Mouse (Mus musculus) limb, embryonic 13.5 days (tissue): ENCODE measurements around the gene Eea1. TPM values are rescaled to one million over a fixed set of nuclear protein-coding genes. Genes with fewer than 3 reads are reported as not detected.
"Not testable (repeated sequence)": the region's sequence is repeated elsewhere in the genome, so short reads cannot be mapped to it uniquely, and the experiment has no call there.

Source experiments
- ATAC-seq: fragments of 200-750 bp; cut with Nextera tagmentation; 2 replicates; pipeline ENCODE4 v1.8.0; 2017; ENCODE audit warnings: low read depth, moderate number of reproducible peaks, moderate TSS enrichment; ENCODE audit not compliant: low FRiP score
- H3K27ac ChIP-seq: fragments of 300-500 bp; sonication (generic); 2 replicates; pipeline ENCODE4 v1.5.1; 2015; ENCODE audit warnings: inconsistent platforms, mild to moderate bottlenecking, moderate library complexity
- H3K27me3 ChIP-seq: fragments of 300-500 bp; sonication (generic); 2 replicates; pipeline ENCODE4 v1.6.1; 2015; ENCODE audit warnings: mild to moderate bottlenecking, inconsistent platforms
- H3K36me3 ChIP-seq: fragments of 300-500 bp; sonication (generic); 2 replicates; pipeline ENCODE4 v1.6.1; 2015; ENCODE audit warnings: inconsistent platforms, mild to moderate bottlenecking, moderate library complexity
- H3K4me1 ChIP-seq: fragments of 300-500 bp; sonication (generic); 2 replicates; pipeline ENCODE4 v1.6.1; 2015; ENCODE audit warnings: inconsistent platforms
- H3K4me2 ChIP-seq: fragments of 300-500 bp; sonication (generic); replicated peaks from 2 replicates; pipeline ENCODE4 v1.6.1; 2015; ENCODE audit warnings: inconsistent platforms, mild to moderate bottlenecking, moderate library complexity
- H3K4me3 ChIP-seq: fragments of 300-500 bp; sonication (generic); 2 replicates; pipeline ENCODE4 v1.5.1; 2015; ENCODE audit warnings: moderate library complexity, mild to moderate bottlenecking, inconsistent platforms
- H3K9ac ChIP-seq: fragments of 300-500 bp; sonication (generic); 2 replicates; pipeline ENCODE4 v1.6.1; 2015; ENCODE audit warnings: mild to moderate bottlenecking, inconsistent platforms
- H3K9me3 ChIP-seq: fragments of 300-500 bp; sonication (generic); 2 replicates; pipeline ENCODE4 v1.6.1; 2016; ENCODE audit warnings: inconsistent platforms
- WGBS: fragments of 180-500 bp; shearing (Covaris S2); methylation state at CpG from one replicate; pipeline ENCODE4 v1.1.7; 2015; 5-methylcytosine and 5-hydroxymethylcytosine counted together
- polyA plus RNA-seq: library from polyadenylated mRNA; unstranded; fragments of >200 nt; fragmentation: Nextera tagmentation; extraction: Ambion mirVana; gene quantifications from 2 replicates; pipeline ENCODE4 v1.2.1, GENCODE M21; 2015

The Eea1 gene
- polyA plus RNA-seq, 1 experiment from 2014 or later, result 17.6 TPM

DNA sequence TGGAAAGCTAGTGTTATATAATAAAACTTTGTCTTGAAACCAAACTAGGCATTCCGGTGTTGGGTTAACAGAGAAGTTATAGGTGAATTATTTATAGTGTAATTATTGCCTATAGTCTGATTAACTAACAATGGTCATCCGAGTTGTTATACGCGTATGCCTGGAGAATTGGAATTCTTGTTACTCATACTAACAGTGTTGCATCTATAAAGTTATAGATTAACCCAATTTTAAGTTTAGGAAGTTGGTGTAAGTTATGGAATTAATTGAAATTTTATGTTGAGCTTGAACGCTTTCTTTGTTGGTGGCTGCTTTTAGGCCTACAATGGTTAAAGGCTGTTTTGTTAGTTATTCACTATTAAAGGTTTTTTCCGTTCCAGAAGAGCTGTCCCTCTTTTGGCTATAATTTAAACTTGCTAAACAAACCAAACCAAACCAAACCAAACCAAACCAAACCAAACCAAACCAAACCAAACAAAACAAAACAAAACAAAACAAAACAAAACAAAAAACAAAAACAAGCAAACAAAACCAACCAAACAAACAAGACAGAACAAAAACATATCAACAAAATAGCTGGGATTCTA, 137.1 kb downstream of the Eea1 start:
- not testable (repeated sequence) for H3K27me3 ChIP-seq, H3K4me1 ChIP-seq, H3K27ac ChIP-seq, H3K36me3 ChIP-seq, H3K4me3 ChIP-seq, H3K4me2 ChIP-seq, H3K9me3 ChIP-seq, H3K9ac ChIP-seq
- peak; percentile 100 for ATAC-seq
- 79% methylated on average over 6 of the region's 6 CpGs for WGBS

DNA sequence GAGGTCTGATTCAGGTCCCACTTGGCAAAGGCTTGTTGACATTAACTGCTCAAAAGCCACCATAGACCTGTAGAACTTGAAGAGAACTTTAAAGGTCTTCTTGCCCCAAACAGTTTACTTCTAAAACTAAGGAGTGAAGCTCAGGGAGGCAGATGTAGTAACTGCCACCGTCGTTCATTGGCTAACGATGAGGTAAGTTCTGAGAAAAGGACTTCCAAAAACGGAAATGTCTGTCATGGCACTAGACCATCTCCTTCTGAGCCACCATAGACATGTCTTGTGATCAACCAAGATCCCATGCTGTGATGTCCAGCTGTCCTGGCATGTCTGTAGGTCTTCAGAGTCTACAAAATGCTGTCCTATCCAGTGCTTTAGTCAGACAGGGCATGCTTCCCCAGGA, 139.4 kb downstream of the Eea1 start:
- Histone ChIP-seq H3K36me3 (no peaks in the 10 kb centered on the region), H3K4me3 (no peak overlapping the region), H3K27ac (no peak overlapping the region), H3K27me3 (no peaks in the 10 kb centered on the region), H3K4me2 (no peak overlapping the region), H3K4me1 (peaks cover 8% of the 10 kb centered on the region), H3K9me3 (no peaks in the 10 kb centered on the region), H3K9ac (no peak overlapping the region)
- no peak for ATAC-seq
- WGBS, result 90% methylated on average over 4 of the region's 4 CpGs

DNA sequence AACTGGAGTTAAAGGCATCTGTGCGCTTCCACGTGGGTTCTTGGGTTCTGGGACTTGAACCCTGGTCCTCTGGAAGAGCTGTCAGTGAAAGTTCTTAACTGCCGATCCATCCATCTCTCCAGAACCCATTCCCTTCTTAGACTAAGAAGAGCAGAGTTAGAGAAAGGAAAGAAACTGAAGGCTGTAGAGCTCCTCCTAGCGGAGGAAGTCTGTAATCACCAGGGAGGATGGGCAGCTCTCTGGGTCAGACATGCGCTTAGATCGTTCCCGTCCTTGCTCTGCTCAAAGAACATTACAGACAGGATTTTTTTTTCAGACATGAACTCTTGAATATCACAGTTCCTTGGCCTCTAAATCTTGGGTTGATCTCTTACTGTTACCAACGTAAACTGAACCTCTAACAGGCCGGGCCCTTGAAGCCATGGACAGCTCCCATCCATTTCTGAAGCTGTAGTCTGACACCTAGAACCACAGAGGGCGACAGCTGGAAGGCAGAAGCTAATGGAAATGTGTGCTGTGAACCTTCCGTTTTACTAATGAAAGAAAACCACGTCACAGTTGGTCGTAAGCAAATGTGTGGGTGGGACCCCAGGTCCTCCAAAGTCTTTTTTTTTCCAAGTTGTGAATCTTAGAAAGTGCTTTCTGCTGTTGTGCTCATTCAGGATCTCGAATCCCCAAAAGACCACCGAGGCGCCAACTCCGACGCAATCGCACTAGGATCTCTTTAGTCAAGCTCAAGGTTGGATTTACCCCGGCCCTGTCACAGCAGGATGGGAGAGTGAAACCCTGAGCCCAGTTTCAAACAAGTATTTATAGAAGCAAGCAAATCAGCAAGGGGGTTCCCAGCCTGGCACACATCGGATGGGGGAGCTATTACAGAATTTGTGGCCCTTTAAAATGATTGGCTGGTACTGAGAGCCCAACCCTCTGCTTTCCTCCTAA, 140.3 kb downstream of the Eea1 start:
- no peaks in the 10 kb centered on the region for H3K9me3 ChIP-seq
- WGBS, result 60% methylated on average over 21 of the region's 21 CpGs
- no peaks in the 10 kb centered on the region for H3K27me3 ChIP-seq
- no peak overlapping the region for H3K27ac ChIP-seq
- no peaks in the 10 kb centered on the region for H3K36me3 ChIP-seq
- peaks cover 7% of the 10 kb centered on the region for H3K4me1 ChIP-seq
- H3K4me2 ChIP-seq, result no peak overlapping the region
- no peak overlapping the region for H3K4me3 ChIP-seq
- no peak overlapping the region for H3K9ac ChIP-seq
- ATAC-seq, result no peak

DNA sequence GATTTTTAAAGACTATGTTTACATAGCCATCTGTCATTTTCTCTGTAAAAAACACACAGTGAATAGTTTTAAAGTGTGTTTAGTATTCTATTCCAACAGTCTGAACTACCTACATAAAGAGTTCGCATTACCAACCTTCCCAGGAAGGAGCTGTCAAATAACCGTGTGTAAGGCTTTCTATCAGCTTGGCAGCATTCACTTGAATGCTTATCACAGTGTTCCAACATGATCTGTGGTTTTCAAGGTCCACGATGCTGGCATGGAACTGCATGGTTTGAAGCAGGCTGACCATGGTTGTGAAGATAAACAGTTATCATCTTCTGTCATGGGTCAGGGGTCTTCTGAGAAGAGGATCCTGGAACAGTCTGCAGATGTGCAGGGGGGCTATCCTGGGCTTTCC, 141.8 kb downstream of the Eea1 start:
- H3K9ac ChIP-seq, result no peak overlapping the region
- H3K36me3 ChIP-seq, result no peaks in the 10 kb centered on the region
- WGBS, result 88% methylated on average over 3 of the region's 3 CpGs
- no peaks in the 10 kb centered on the region for H3K9me3 ChIP-seq
- ATAC-seq, result no peak
- H3K4me2 ChIP-seq, result no peak overlapping the region
- H3K27ac ChIP-seq, result no peak overlapping the region
- no peak overlapping the region for H3K4me3 ChIP-seq
- no peaks in the 10 kb centered on the region for H3K27me3 ChIP-seq
- no peaks in the 10 kb centered on the region for H3K4me1 ChIP-seq

DNA sequence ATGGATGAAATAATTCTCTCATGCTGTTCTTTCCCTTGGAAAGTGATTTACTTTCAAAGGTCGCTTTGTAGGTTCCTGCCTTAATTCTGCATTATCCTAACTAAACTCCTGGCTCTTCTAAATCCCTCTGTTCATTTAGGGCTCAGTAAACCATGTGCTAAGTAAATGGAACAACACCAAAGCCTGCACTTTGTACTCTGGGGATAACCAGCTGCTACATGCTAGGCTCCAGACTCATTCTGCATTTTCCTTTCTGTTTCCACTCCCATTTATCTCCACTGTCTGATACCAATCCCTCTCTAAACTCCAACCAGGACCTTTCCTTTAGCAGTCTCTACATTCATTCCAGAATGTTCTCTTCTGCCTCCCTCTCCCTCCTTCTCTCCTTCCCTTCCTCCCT, 149.3 kb downstream of the Eea1 start:
- 57% methylated on average over 1 of the region's 1 CpGs for WGBS
- Histone ChIP-seq H3K27me3 (no peaks in the 10 kb centered on the region), H3K4me3 (no peak overlapping the region), H3K9me3 (no peaks in the 10 kb centered on the region), H3K4me2 (no peak overlapping the region), H3K36me3 (no peaks in the 10 kb centered on the region), H3K27ac (no peak overlapping the region), H3K4me1 (no peaks in the 10 kb centered on the region; the same call in 1 of the 2 replicates), H3K9ac (no peak overlapping the region)
- no peak for ATAC-seq

DNA sequence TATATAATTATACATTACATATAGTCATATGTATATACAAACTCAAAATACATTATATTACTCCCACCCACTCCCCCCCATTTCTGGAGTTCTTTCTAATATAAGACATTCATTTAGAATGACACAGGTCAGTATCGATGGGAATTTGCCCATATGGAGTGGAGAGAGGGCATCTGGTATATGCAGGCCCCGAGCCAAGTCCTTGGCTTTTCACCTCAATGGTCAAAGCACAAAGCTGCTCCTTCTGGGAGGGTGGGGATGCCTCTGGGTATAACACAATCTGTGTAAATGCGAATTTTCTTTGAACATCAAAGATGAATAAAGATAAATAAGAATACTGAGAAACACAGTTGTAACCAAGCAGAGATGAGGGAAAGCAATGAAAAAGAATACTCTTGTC, 149.9 kb downstream of the Eea1 start:
- no peak overlapping the region for H3K4me3 ChIP-seq
- no peaks in the 10 kb centered on the region; the same call in 1 of the 2 replicates for H3K4me1 ChIP-seq
- ATAC-seq, result no peak
- H3K4me2 ChIP-seq, result no peak overlapping the region
- no peaks in the 10 kb centered on the region for H3K9me3 ChIP-seq
- no peaks in the 10 kb centered on the region for H3K27me3 ChIP-seq
- no peak overlapping the region for H3K9ac ChIP-seq
- H3K27ac ChIP-seq, result no peak overlapping the region
- WGBS, result 81% methylated on average over 3 of the region's 3 CpGs
- no peaks in the 10 kb centered on the region for H3K36me3 ChIP-seq

DNA sequence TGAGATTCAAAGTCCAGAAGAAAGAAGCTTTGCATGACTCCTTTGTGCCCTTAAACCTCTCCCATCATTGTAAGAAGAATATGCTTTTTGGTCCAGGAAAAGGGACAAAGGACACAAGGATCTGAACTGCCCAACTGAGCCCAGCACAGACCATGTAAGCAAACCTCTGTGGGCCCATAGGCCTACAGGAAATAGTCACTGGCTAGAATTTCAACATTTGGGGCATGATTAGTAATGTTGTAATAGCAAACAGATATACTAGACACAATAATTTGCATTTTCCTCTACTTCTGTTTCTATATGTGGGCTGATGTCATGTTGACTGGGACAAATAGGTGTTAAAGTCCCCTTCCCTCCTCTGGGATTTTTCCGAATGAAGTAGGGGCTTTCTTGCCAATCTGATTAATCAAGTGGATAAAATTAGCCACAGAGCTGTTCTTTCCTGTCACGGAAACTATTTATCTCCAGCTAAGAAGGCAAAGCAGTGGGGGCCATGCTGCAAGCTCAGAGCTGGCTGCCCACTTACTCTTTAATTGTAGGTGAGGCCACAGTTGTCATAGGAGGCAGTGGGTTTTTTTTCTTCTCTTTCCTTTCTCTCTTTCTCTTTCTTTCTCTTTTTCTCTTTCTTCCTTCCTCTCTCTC, 153.6 kb downstream of the Eea1 start:
- no peak overlapping the region for H3K4me3 ChIP-seq
- no peak for ATAC-seq
- no peak overlapping the region for H3K27ac ChIP-seq
- no peaks in the 10 kb centered on the region; the same call in 1 of the 2 replicates for H3K4me1 ChIP-seq
- H3K4me2 ChIP-seq, result no peak overlapping the region
- 59% methylated on average over 2 of the region's 2 CpGs for WGBS
- no peaks in the 10 kb centered on the region for H3K9me3 ChIP-seq
- no peak overlapping the region for H3K9ac ChIP-seq
- H3K27me3 ChIP-seq, result no peaks in the 10 kb centered on the region
- no peaks in the 10 kb centered on the region for H3K36me3 ChIP-seq

DNA sequence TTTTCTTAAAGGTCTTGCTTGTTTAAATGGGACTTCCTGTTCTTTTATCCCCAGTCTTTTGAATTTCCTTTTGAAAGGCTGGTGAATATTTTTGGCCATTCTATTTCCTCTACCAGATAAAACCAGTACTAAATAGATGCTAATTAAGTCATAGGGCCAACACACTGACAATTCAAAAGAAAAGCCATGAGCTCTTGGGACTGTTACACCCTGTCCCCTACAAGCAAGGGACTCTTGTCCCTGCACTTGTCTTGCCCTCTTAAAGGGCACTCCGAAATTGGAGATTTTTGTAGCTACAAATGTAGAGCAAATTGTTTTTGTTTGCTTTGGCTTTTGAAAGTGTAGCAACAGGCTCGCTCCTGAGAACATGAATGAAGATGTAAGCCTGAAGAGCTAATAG, 154.1 kb downstream of the Eea1 start:
- Histone ChIP-seq H3K4me2 (no peak overlapping the region), H3K9me3 (no peaks in the 10 kb centered on the region), H3K27ac (no peak overlapping the region), H3K36me3 (no peaks in the 10 kb centered on the region), H3K27me3 (no peaks in the 10 kb centered on the region), H3K4me1 (no peaks in the 10 kb centered on the region; the same call in 1 of the 2 replicates), H3K4me3 (no peak overlapping the region), H3K9ac (no peak overlapping the region)
- 78% methylated on average over 2 of the region's 2 CpGs for WGBS
- ATAC-seq, result no peak

Other genes with a start within 250 kb of the Eea1 start
- not detected in 2 replicates for gene Gm33543, start 97.7 kb upstream of the Eea1 start, polyA plus RNA-seq
- gene Gm5426, start 196.0 kb downstream of the Eea1 start, polyA plus RNA-seq, result not detected in 2 replicates